Mouse (Mus musculus) embryonic facial prominence, embryonic 14.5 days (tissue): ENCODE data around the gene Gm20388. TPM values are rescaled to one million over a fixed set of nuclear protein-coding genes. Genes with fewer than 3 reads are reported as not detected.

ENCODE experiments used
- ATAC-seq: fragments of 200-750 bp; cut with Nextera tagmentation; 2 replicates; pipeline ENCODE4 v1.8.0; 2017; ENCODE audit warnings: low read depth, moderate number of reproducible peaks, moderate TSS enrichment
- DNase-seq: peaks from one replicate; pipeline ENCODE4 v3.0.0-alpha.2; 2015; ENCODE audit warnings: low spot score
- H3K27ac ChIP-seq: fragments of 300-500 bp; sonication (generic); replicated peaks from 2 replicates; pipeline ENCODE4 v1.5.1; 2014; ENCODE audit warnings: low read depth, mild to moderate bottlenecking, low read length, moderate library complexity
- H3K27me3 ChIP-seq: fragments of 300-500 bp; sonication (generic); replicated peaks from 2 replicates; pipeline ENCODE4 v1.6.1; 2014; ENCODE audit warnings: low read length; ENCODE audit not compliant: control insufficient read depth, insufficient read depth
- H3K36me3 ChIP-seq: fragments of 300-500 bp; sonication (generic); 2 replicates; pipeline ENCODE4 v1.6.1; 2014; ENCODE audit warnings: low read length, mixed read lengths; ENCODE audit not compliant: control insufficient read depth, insufficient read depth
- H3K4me1 ChIP-seq: fragments of 300-500 bp; sonication (generic); 2 replicates; pipeline ENCODE4 v1.6.1; 2014; ENCODE audit warnings: antibody characterized with exemption, low read length; ENCODE audit not compliant: control insufficient read depth, insufficient read depth
- H3K4me2 ChIP-seq: fragments of 300-500 bp; sonication (generic); 2 replicates; pipeline ENCODE4 v1.6.1; 2014; ENCODE audit warnings: low read depth, mild to moderate bottlenecking, low read length, moderate library complexity, mixed read lengths
- H3K4me3 ChIP-seq: fragments of 300-500 bp; sonication (generic); 2 replicates; pipeline ENCODE4 v1.5.1; 2014; ENCODE audit warnings: low read depth, mild to moderate bottlenecking, low read length
- H3K9ac ChIP-seq: fragments of 300-500 bp; sonication (generic); 2 replicates; pipeline ENCODE4 v1.6.1; 2014; ENCODE audit warnings: low read depth, mild to moderate bottlenecking, low read length, moderate library complexity, mixed read lengths
- H3K9me3 ChIP-seq: fragments of 300-500 bp; sonication (generic); 2 replicates; pipeline ENCODE4 v1.6.1; 2016; ENCODE audit warnings: low read length; ENCODE audit not compliant: control insufficient read depth
- WGBS: fragments of 180-500 bp; shearing (Covaris S2); extraction: QIAGEN DNeasy Blood & Tissue Kit; methylation state at CpG from one replicate; pipeline ENCODE4 v1.1.7; 2014; 5-methylcytosine and 5-hydroxymethylcytosine counted together
- polyA plus RNA-seq: library from polyadenylated mRNA; unstranded; fragments of >200 nt; fragmentation: Nextera tagmentation; extraction: Ambion mirVana; gene quantifications from 2 replicates; pipeline ENCODE4 v1.2.1, GENCODE M21; 2014

Gm20388 gene
- polyA plus RNA-seq, 1 experiment from 2014 or later, result not detected

DNA sequence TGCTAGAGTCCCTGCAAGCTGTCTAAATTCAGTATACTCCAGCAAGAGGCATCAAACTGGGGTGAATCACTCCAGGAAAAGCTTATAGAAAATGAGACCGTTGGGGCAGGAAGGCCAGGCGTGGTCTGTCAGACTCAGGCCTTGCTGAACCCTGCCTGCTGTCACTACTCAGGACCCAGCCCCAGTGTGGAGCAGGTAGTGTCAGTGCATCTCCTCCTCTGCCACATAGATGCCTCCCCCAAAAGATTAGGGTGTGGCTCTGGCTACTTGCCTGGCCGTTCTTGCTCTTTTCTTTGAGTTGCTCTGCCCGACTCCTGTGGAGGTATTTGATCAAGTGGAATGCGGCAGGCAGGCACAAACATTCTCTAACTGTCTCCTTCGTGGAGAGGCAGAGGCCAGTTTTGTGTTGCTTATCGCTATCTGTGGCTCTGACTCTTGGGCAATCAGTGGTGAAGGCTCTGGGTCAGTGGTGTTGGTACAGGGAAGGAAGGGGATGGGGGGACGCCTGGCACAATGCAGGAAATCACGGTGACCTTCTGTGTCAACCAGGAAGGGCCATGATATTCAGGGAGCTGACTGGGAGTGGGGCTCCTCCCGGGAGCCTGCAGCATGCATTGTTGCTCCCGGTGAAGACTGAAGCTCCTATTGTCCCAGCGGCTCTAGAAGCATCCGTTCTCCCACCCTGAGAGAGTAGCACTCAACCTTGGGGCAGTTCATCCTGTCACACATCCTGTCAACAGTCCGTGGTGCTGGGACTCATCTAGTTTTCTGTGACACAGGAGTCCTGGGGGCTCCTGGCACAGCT, 215.9 kb downstream of the Gm20388 start:
- H3K9me3 ChIP-seq, result no peaks in the 10 kb centered on the region
- no peaks in the 10 kb centered on the region for H3K36me3 ChIP-seq
- DNase-seq (peak; percentile 38), ATAC-seq (no peak)
- no peaks in the 10 kb centered on the region for H3K27me3 ChIP-seq
- 0 out of 2 replicates have a peak, but pooled peaks cover 5% of the 10 kb centered on the region for H3K4me1 ChIP-seq
- peak overlapping the region; percentile 52; the same call in 1 of the 2 replicates for H3K27ac ChIP-seq
- WGBS, result 26% methylated on average over 14 of the region's 14 CpGs
- no peak overlapping the region for H3K4me3 ChIP-seq
- H3K9ac ChIP-seq, result 0 out of 2 replicates have a peak overlapping the region, but pooled peaks have one; percentile 10
- H3K4me2 ChIP-seq, result no peak overlapping the region

DNA sequence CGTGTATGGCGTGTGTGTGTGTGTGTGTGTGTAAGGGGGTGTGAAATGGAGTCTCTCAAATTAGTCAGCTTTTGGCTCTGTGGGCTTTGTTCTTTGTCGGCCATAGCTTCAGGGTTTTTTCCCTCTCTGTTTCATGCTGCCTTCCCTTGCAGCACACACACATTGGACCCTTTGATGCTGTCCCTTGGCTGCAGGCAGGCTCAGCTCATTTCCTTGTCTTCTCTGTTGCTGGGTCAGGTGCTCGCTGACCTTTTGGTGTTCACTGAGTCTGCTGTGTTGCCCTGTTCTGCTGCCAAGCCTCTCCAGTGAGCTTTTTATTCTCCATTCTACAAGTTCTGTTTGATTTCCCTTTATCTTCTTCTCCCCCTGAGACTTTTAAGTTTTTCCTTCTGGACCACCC, 218.9 kb downstream of the Gm20388 start:
- no peak overlapping the region for H3K9ac ChIP-seq
- no peaks in the 10 kb centered on the region for H3K9me3 ChIP-seq
- H3K36me3 ChIP-seq, result no peaks in the 10 kb centered on the region
- peak; percentile 35 for DNase-seq
- H3K4me1 ChIP-seq, result 0 out of 2 replicates have a peak, but pooled peaks cover 5% of the 10 kb centered on the region
- no peak overlapping the region for H3K4me2 ChIP-seq
- no peak overlapping the region for H3K4me3 ChIP-seq
- no peaks in the 10 kb centered on the region for H3K27me3 ChIP-seq
- 0 out of 2 replicates have a peak overlapping the region, but pooled peaks have one; percentile 13 for H3K27ac ChIP-seq
- no peak for ATAC-seq
- WGBS, result 40% methylated on average over 4 of the region's 4 CpGs

- Histone ChIP-seq H3K9ac (no peak overlapping the region), H3K4me1 (0 out of 2 replicates have a peak, but pooled peaks cover 5% of the 10 kb centered on the region), H3K36me3 (no peaks in the 10 kb centered on the region), H3K4me2 (no peak overlapping the region), H3K27me3 (no peaks in the 10 kb centered on the region), H3K27ac (no peak overlapping the region), H3K9me3 (no peaks in the 10 kb centered on the region), H3K4me3 (no peak overlapping the region)
- 87% methylated on average over 8 of the region's 8 CpGs for WGBS
- ATAC-seq (no peak), DNase-seq (no peak)
Measured at GRCm38 (mm10) chr8:120131158-120131557, 220.5 kb downstream of the Gm20388 start.

GRCm38 (mm10) chr8:120133169-120133568, 222.5 kb downstream of the Gm20388 start:
- Histone ChIP-seq H3K4me3 (no peak overlapping the region), H3K9ac (no peak overlapping the region), H3K27ac (no peak overlapping the region), H3K36me3 (no peaks in the 10 kb centered on the region), H3K4me1 (no peaks in the 10 kb centered on the region), H3K27me3 (no peaks in the 10 kb centered on the region), H3K4me2 (no peak overlapping the region), H3K9me3 (no peaks in the 10 kb centered on the region)
- no peak for DNase-seq
- no peak for ATAC-seq
- WGBS, result 74% methylated on average over 7 of the region's 7 CpGs

DNA sequence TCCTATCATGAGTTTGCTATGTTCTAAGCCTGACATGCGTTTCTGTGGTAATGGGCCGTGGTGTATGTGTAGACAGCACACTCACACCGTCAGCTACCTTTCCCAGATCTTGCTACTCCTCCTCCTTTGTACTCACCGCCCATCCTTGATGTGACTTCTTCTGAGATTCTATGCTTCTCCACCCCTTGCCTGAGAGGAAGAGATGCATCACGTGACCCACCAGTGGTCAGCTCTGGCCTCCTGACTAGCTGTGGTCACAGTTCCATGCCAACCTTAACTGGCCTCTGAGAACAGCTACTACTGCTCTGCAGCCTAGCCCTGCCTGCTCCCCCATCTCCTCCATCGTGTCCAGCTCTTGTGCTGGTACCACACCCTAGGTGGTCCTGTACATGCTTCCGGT, 225.0 kb downstream of the Gm20388 start:
- no peak for DNase-seq
- Histone ChIP-seq H3K4me2 (no peak overlapping the region), H3K9me3 (no peaks in the 10 kb centered on the region), H3K4me1 (no peaks in the 10 kb centered on the region), H3K9ac (no peak overlapping the region), H3K27ac (no peak overlapping the region), H3K36me3 (no peaks in the 10 kb centered on the region), H3K27me3 (no peaks in the 10 kb centered on the region), H3K4me3 (no peak overlapping the region)
- 92% methylated on average over 7 of the region's 7 CpGs for WGBS
- no peak for ATAC-seq

DNA sequence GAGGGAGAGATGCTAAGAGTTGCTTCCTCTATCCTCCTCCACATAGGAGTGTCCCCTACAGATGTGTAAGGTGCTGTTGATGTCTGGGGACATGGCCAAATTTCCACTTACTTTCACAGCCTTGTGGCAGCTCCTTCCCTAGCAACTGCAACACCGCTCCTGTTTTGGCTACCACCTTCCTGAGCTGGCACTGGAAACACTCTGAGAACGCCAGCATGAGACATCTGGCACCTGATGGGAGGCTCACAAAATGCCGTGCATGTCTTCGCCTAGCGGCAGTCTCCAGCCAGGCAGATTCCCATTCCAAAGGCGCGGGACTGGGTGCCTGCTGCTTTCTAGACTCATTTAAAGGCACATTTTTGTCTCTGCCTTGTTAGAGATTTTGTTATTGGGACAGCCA, 226.0 kb downstream of the Gm20388 start:
- Histone ChIP-seq H3K9me3 (no peaks in the 10 kb centered on the region), H3K4me3 (no peak overlapping the region), H3K4me1 (no peaks in the 10 kb centered on the region), H3K9ac (no peak overlapping the region), H3K27me3 (no peaks in the 10 kb centered on the region), H3K36me3 (no peaks in the 10 kb centered on the region), H3K27ac (no peak overlapping the region), H3K4me2 (no peak overlapping the region)
- 70% methylated on average over 7 of the region's 7 CpGs for WGBS
- DNase-seq (no peak), ATAC-seq (no peak)

GRCm38 (mm10) chr8:120138958-120139357, 228.3 kb downstream of the Gm20388 start:
- WGBS, result 97% methylated on average over 2 of the region's 2 CpGs
- Histone ChIP-seq H3K9me3 (no peaks in the 10 kb centered on the region), H3K27ac (no peak overlapping the region), H3K4me2 (no peak overlapping the region), H3K4me3 (no peak overlapping the region), H3K36me3 (no peaks in the 10 kb centered on the region), H3K4me1 (no peaks in the 10 kb centered on the region), H3K9ac (no peak overlapping the region), H3K27me3 (no peaks in the 10 kb centered on the region)
- ATAC-seq, result no peak
- DNase-seq, result no peak

- Histone ChIP-seq H3K4me2 (no peak overlapping the region), H3K27me3 (no peaks in the 10 kb centered on the region), H3K36me3 (no peaks in the 10 kb centered on the region), H3K9me3 (no peaks in the 10 kb centered on the region), H3K27ac (no peak overlapping the region), H3K9ac (no peak overlapping the region), H3K4me3 (no peak overlapping the region), H3K4me1 (no peaks in the 10 kb centered on the region)
- no peak for ATAC-seq
- 57% methylated on average over 3 of the region's 3 CpGs for WGBS
- DNase-seq, result no peak
Measured at GRCm38 (mm10) chr8:120140769-120141168, 230.1 kb downstream of the Gm20388 start.
